Mouse (Mus musculus): Measurements from ENCODE around the gene Rptor.

Rptor gene

GRCm38 (mm10) chr11:119611496-119611895, 8.8 kb downstream of the Rptor start:
- DNase-seq: no peak

DNA sequence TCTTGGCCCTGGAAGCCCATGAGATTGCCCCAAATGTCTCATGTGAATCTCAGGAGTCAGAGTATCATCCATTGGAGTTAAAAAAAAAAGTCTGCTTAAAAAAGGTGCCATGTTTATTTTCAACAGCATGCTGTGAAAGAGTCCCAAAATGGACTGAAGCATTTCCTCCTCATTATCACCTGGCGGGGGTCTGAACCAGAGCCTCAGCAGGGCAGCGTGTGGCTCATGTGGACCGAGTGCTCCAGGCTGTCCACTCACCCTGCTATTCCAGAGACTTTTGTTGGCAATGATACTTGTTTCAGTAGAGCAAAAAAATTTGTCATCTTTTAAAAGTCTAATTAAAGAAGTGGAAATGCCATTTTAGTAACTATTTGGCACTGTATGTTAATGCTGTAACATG, 9.5 kb downstream of the Rptor start:
- DNase-seq: no peak

DNA sequence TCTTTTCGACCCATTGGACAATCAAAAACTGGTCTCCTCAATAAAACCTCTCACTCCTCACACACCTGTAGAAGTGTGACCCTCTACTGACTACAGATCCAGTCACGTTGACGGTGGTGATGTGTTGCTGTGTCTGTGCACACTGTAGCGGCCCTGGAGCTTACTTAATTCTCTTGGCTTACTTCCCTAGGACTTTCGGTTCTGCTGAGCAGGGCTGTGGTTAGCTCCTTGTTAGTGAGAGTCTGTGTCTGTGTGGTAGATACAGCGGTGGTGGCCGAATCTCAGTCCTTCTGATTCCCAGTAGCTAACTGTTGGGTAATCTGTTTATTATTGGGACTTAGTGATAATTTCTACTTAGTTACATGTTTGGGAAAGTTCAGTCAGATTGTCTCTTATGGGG, 12.4 kb downstream of the Rptor start:
- DNase-seq: no peak

DNA sequence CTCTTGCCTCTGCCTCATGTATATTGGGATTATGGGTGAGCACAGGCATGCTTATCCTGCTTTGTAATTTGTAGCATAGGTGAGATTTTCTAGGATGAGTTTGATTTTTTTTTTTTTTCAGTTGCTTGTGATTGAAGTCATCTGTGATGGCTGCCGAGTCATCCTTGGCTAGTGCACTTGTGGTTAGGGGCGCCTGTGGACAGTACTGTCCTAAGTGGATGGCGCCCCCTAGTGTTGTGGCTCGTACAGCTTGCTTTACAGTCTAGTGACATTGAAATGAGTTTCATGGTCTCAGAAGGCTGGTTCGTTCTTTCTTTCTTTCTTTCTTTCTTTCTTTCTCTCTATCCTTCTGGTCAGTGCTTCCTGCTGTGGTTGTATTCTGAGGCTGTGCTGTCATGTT, 16.1 kb downstream of the Rptor start:
- DNase-seq: peak; percentile 45 to 75

- no peak for DNase-seq
Observed at GRCm38 (mm10) chr11:119621266-119621665, 18.6 kb downstream of the Rptor start.

- no peak for DNase-seq
Observed at GRCm38 (mm10) chr11:119623800-119624199, 21.1 kb downstream of the Rptor start.

DNA sequence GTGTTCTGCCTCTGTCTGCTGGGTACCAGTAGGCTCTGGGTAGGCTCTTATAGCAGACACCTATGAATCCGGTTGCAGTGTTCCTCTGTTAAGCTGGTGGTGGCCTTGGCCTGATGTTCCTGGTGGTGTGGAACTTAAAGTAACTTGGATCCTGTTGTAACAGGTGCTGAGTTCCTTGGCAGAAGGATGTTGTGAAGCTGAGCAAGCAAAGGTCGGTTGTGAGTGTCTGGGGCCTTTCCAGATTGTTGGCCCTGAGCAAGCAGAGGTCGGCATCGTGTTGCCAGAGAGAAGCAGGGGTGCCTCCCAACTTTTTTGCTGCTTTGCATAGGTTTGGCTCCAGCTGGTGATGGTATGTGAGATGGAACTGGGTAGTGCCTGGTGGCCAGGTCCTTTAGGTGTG, 21.7 kb downstream of the Rptor start:
- DNase-seq: peak; percentile 28 to 62

- DNase-seq: no peak
Observed at GRCm38 (mm10) chr11:119624955-119625354, 22.2 kb downstream of the Rptor start.

DNA sequence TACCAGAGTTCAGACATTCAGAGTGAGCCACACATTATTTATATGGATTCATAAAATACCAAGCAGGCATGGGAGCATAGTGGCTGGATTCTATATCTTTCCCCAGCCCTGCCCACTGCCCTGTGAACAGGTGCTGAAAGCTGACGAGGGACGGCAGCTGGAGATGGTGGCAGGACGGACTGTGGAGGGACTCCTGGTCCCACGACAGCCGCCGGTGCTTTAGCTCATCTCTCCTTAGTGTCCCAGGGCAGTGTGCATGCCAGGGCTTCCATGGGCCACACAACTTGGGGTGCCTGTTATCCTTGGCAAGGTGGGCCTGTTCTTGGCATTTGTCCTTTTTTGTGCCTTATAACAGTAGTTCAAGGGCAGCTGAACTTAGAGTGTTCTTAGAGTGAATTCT, 22.8 kb downstream of the Rptor start:
- DNase-seq: no peak

- no peak for DNase-seq
Observed at GRCm38 (mm10) chr11:119625943-119626342, 23.2 kb downstream of the Rptor start.

DNA sequence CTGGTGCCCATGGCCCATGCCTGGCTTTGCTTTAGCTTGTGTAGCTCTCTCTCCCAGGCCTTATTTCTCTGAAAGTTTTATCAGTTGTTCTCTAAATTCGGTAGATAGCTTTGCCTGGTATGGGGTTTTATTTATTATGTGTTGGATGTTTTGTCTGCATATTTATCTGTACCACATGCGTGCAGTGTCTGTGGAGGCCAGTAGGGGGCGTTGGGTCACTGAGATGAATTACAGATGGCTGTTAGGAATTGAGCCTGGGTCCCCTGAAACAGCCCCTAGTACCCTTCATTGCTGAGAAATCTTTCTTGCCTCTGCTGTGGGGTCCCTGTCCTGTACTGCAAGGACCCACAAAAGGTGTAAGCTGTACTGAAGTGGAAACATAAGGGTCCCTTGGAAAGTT, 24.5 kb downstream of the Rptor start:
- no peak for DNase-seq

DNA sequence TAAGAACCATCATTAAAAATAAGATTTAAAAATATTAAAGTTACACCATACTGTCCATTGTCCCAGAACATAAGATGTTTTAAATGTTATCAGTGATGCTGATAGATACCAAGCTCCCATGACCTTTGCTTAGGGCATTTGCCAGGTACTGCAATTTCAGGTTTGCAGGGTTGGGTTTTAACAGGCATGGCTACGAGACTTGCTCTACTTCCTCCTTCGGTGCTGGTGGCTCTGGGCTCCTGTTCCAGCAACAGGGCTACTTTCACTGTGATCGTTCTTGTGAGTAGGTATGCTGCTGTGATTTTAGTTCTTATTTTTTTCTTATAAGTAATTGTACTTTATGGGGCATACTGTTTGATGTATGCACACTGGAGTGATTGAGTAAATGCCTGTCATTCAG, 26.4 kb downstream of the Rptor start:
- DNase-seq: no peak

- DNase-seq: no peak
Observed at GRCm38 (mm10) chr11:119630329-119630728, 27.6 kb downstream of the Rptor start.

- DNase-seq: no peak
Observed at GRCm38 (mm10) chr11:119631222-119631870, 28.6 kb downstream of the Rptor start.

DNA sequence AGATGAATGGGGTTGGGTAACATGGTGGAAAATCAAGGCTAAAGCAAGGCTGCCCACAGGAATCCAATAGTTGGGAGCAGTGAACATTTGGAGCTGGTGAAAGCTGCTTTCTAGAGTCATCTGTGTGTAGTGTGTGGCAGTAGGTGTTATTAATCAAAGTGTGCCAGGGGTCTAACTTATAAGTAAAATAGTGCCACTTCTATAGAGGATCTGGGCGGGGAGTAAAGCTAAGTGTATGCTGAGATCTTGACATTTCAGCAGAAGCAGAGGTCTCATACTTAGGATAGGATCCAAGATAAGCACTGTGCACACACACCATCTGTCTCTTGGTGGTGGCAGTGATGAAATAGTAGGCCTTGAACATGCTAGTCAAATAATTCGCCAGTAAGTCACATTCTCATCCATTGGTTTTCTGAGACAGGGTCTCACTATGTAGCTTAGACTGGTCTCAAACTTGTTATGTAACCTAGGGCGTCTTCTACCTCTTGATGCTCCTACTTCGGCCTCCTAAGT, 33.7 kb downstream of the Rptor start:
- DNase-seq: no peak

GRCm38 (mm10) chr11:119637519-119637918, 34.8 kb downstream of the Rptor start:
- no peak for DNase-seq

DNA sequence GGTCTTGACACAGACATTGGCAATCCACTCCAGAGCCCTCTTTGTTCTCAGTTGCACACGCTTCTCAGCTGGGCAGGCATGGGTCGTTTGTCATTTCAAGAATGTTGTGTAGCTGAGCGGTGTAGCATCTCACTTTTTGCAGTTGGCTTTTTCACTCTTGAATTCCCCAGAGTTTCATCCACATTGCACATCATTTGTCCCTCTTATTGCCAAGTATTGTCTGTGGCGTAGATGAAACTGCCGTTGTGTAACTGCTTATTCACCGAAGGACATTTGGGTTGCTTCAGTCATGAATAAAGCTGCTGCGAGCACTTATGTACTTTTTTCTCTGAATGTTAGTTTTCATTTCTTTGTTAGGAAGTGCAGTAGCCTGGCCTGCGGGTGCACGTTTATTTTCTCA, 37.8 kb downstream of the Rptor start:
- DNase-seq: no peak

GRCm38 (mm10) chr11:119641831-119642381, 39.2 kb downstream of the Rptor start:
- DNase-seq: no peak

DNA sequence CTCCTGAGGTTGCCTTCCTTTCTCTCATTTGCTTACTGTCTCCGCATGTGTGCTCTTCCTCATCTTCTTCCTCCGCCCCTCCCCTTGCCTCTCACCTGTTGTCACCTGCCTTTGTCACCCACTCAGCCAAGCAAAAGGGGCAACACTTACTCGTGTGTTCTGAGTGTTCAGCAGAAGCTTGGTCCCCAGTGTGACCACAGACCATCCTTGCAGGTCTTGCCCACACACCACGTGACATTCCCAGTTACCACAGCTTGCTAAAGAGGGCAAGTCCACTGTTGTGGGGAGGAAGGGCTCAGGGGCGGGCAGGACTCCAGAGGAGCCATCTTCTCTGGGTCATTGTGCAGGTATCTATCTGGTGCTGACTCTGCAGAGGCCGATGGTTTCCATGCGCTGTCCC, 40.6 kb downstream of the Rptor start:
- DNase-seq: no peak

DNA sequence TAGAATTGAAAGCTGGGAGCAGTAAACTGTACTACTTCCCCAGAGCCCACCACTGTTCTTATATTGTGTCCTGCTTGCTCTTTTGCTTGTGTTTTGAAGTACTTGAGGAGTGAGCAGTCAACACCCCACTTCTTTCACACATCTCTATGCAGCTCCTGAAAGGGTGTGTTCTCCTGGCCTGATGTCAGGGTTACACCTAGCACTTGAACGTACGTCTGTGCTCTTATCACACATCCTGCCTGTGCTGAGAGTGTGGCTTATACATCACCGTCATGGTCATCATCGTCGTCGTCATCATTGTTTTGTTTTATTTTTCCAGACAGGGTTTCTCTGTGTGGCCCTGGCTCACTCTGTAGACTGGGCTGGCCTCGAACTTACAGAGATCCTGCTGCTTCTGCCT, 41.4 kb downstream of the Rptor start:
- no peak for DNase-seq

DNA sequence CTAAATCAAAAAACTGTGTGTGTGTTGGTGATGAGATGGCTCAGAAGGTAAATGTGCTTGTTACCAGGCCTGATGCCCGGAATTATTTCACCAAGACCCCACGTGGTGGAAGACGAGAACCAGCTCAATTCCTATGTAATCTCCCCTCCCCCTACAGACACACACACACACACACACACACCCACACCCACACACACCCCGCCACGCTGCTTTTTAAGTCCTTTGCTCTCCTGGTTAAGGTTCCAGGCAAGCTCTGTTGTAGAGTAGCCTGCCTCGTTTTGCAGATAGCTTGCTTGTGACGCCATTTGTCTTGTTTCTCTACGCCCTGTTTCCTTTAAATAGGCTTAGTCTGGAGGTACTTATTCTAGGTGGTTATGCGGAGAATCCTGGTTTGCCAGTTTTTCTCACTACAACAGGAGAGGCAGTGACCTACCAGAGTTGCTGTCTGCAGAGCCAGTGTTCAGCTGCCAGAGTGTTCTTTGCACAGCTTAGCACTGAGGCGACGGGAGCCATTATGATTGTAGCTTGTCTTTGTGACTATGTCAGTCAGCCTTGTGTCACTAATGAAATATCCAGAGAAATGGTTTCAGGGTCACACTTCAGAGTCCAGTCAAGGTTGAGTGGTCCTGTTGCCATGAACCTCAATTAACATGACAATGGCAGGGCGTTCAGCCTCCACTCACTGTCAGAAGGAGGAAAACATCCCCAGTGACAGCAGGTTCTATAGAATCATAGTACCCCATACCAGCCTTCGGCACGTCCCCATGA, 42.1 kb downstream of the Rptor start:
- no peak for DNase-seq

DNA sequence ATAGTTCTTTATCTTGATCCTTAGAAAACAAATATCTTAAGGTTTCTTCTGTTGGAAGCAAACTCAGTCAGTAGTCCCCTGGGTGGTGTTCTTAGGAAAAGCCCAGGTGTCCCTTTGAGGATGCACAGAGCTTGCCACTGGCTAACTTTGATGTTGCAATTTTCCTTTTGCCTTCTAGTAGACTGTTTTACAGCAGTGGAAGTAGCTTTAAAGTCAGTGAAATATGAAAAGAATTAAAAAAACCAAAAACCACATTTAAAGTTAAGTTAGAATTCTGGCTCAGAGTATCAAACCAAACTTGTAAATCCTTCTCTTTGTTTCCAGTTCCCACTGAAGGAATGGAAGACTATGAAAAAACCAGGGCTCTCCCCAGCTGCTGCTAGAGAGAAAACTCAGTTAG, 47.8 kb downstream of the Rptor start:
- DNase-seq: no peak

DNA sequence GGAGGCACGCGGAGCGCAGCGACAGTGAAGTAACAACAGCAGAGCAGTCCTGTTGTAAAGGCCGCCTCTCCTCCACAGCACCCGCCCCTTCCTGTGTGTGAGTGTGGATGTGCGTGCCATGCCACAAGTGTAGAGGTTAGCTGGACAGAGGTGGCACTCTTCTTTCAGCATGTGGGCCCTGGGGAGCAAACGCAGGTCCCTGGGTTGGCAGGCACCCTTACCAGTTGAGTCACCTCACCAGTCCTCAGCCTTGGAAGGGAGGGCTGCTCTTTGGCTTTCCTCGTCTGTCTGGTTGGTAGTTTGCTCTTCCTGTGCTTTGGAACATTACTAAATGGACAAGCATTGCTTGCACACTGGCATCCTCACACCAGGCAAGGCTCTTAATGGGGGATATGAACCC, 50.6 kb downstream of the Rptor start:
- DNase-seq: no peak

DNA sequence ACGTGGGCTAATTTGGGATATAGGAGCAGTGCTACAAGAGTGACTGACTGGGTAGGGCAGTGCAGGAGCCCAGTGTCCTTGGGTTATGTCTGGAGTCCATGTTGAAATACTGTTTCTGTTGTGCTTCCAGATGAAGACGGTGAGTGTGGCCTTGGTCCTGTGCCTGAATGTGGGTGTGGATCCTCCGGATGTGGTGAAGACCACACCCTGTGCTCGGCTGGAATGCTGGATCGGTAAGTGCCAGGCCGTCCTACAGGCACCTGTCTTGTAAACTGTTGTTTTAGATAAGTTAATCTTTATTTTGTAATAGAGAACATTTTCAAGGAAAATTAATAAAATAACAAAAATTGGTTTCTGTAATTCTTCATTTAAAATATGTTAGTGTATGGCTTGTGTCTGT, 54.8 kb downstream of the Rptor start:
- no peak for DNase-seq

Data from kidney, postnatal 25 days (tissue).